Mouse (Mus musculus) hindbrain, embryonic 10.5 days (tissue): Measurements from ENCODE around the gene Gpr146. TPM values are rescaled to one million over a fixed set of nuclear protein-coding genes. Genes with fewer than 3 reads are reported as not detected.

Source experiments
- DNase-seq: peaks from one replicate; pipeline ENCODE4 v3.0.0-alpha.2; 2017; ENCODE audit warnings: low spot score
- H3K27ac ChIP-seq: fragments of 300-500 bp; sonication (generic); 2 replicates; pipeline ENCODE4 v1.5.1; 2016; ENCODE audit warnings: mild to moderate bottlenecking, moderate library complexity
- H3K27me3 ChIP-seq: fragments of 300-500 bp; sonication (generic); 2 replicates; pipeline ENCODE4 v1.6.1; 2016; ENCODE audit warnings: mild to moderate bottlenecking; ENCODE audit not compliant: poor library complexity, insufficient read depth, severe bottlenecking
- H3K36me3 ChIP-seq: fragments of 300-500 bp; sonication (generic); 2 replicates; pipeline ENCODE4 v1.6.1; 2016; ENCODE audit warnings: mild to moderate bottlenecking, moderate library complexity
- H3K4me1 ChIP-seq: fragments of 300-500 bp; sonication (generic); replicated peaks from 2 replicates; pipeline ENCODE4 v1.6.1; 2016; ENCODE audit warnings: mild to moderate bottlenecking
- H3K4me3 ChIP-seq: fragments of 300-500 bp; sonication (generic); 2 replicates; pipeline ENCODE4 v1.5.1; 2016; ENCODE audit warnings: mild to moderate bottlenecking, moderate library complexity
- H3K9me3 ChIP-seq: fragments of 300-500 bp; sonication (generic); 2 replicates; pipeline ENCODE4 v1.6.1; 2016; ENCODE audit warnings: mild to moderate bottlenecking, moderate library complexity
- WGBS: fragments of 180-500 bp; shearing (Covaris S2); methylation state at CpG from one replicate; pipeline ENCODE4 v1.1.7; 2016; 5-methylcytosine and 5-hydroxymethylcytosine counted together
- polyA plus RNA-seq: library from polyadenylated mRNA; unstranded; fragments of >200 nt; fragmentation: Nextera tagmentation; extraction: Ambion mirVana; gene quantifications from 2 replicates; pipeline ENCODE4 v1.2.1, GENCODE M21; 2016

Gpr146 gene
- polyA plus RNA-seq, 1 experiment from 2014 or later, result 2.8 TPM

GRCm38 (mm10) chr5:139432747-139433508 lies 55.4 kb downstream of the Gpr146 start:
- H3K4me3 ChIP-seq, result no peak overlapping the region
- WGBS, result 63% methylated on average over 7 of the region's 7 CpGs
- H3K36me3 ChIP-seq, result no peaks in the 10 kb centered on the region
- no peaks in the 10 kb centered on the region for H3K9me3 ChIP-seq
- no peak overlapping the region for H3K27ac ChIP-seq
- H3K4me1 ChIP-seq, result peaks cover 60% of the 10 kb centered on the region
- H3K27me3 ChIP-seq, result no peaks in the 10 kb centered on the region
- DNase-seq, result no peak

GRCm38 (mm10) chr5:139433842-139434568 lies 56.5 kb downstream of the Gpr146 start:
- DNase-seq, result no peak
- Histone ChIP-seq H3K9me3 (no peaks in the 10 kb centered on the region), H3K4me1 (peaks cover 64% of the 10 kb centered on the region), H3K4me3 (no peak overlapping the region), H3K36me3 (no peaks in the 10 kb centered on the region), H3K27me3 (no peaks in the 10 kb centered on the region), H3K27ac (no peak overlapping the region)
- WGBS, result 87% methylated on average over 9 of the region's 9 CpGs

- Histone ChIP-seq H3K27ac (peak overlapping the region; percentile 46; the same call in 1 of the 2 replicates), H3K27me3 (no peaks in the 10 kb centered on the region), H3K4me3 (no peak overlapping the region), H3K9me3 (no peaks in the 10 kb centered on the region), H3K36me3 (no peaks in the 10 kb centered on the region), H3K4me1 (peaks cover 56% of the 10 kb centered on the region)
- DNase-seq, result peak; percentile 44
- WGBS, result 45% methylated on average over 8 of the region's 8 CpGs
Measured at GRCm38 (mm10) chr5:139434940-139435339, 57.4 kb downstream of the Gpr146 start.

- Histone ChIP-seq H3K4me1 (peaks cover 43% of the 10 kb centered on the region), H3K27ac (no peak overlapping the region), H3K9me3 (no peaks in the 10 kb centered on the region), H3K27me3 (no peaks in the 10 kb centered on the region), H3K36me3 (no peaks in the 10 kb centered on the region), H3K4me3 (no peak overlapping the region)
- DNase-seq, result no peak
- WGBS, result 95% methylated on average over 4 of the region's 4 CpGs
Measured at GRCm38 (mm10) chr5:139437769-139438168, 60.3 kb downstream of the Gpr146 start.

GRCm38 (mm10) chr5:139438440-139438839 lies 60.9 kb downstream of the Gpr146 start:
- WGBS, result 90% methylated on average over 12 of the region's 12 CpGs

GRCm38 (mm10) chr5:139440451-139440850 lies 63.0 kb downstream of the Gpr146 start:
- Histone ChIP-seq H3K4me1 (peaks cover 27% of the 10 kb centered on the region), H3K36me3 (no peaks in the 10 kb centered on the region), H3K4me3 (no peak overlapping the region), H3K9me3 (no peaks in the 10 kb centered on the region), H3K27ac (no peak overlapping the region), H3K27me3 (no peaks in the 10 kb centered on the region)
- no peak for DNase-seq
- 93% methylated on average over 5 of the region's 5 CpGs for WGBS

More at GRCm38 (mm10) chr5:139438440-139438839, 60.9 kb downstream of the Gpr146 start:
- no peaks in the 10 kb centered on the region for H3K36me3 ChIP-seq
- no peak for DNase-seq
- no peaks in the 10 kb centered on the region for H3K9me3 ChIP-seq
- H3K4me1 ChIP-seq, result peaks cover 47% of the 10 kb centered on the region
- H3K27ac ChIP-seq, result peak overlapping the region; percentile 59
- no peak overlapping the region for H3K4me3 ChIP-seq
- no peaks in the 10 kb centered on the region for H3K27me3 ChIP-seq

- H3K27ac ChIP-seq, result 0 out of 2 replicates have a peak overlapping the region, but pooled peaks have one; percentile 3
- no peak overlapping the region for H3K4me3 ChIP-seq
- H3K27me3 ChIP-seq, result no peaks in the 10 kb centered on the region
- no peaks in the 10 kb centered on the region for H3K36me3 ChIP-seq
- no peaks in the 10 kb centered on the region for H3K9me3 ChIP-seq
- DNase-seq, result no peak
- 95% methylated on average over 11 of the region's 11 CpGs for WGBS
- peaks cover 26% of the 10 kb centered on the region for H3K4me1 ChIP-seq
Measured at GRCm38 (mm10) chr5:139440926-139441725, 63.6 kb downstream of the Gpr146 start.

GRCm38 (mm10) chr5:139441726-139442018 lies 64.2 kb downstream of the Gpr146 start:
- 91% methylated on average over 2 of the region's 2 CpGs for WGBS
- Histone ChIP-seq H3K9me3 (no peaks in the 10 kb centered on the region), H3K27ac (no peak overlapping the region), H3K27me3 (no peaks in the 10 kb centered on the region), H3K36me3 (no peaks in the 10 kb centered on the region), H3K4me1 (peaks cover 28% of the 10 kb centered on the region), H3K4me3 (no peak overlapping the region)
- no peak for DNase-seq

GRCm38 (mm10) chr5:139442428-139442827 lies 64.9 kb downstream of the Gpr146 start:
- peak overlapping the region; percentile 29; the same call in 1 of the 2 replicates for H3K27ac ChIP-seq
- H3K9me3 ChIP-seq, result no peaks in the 10 kb centered on the region
- H3K4me1 ChIP-seq, result peaks cover 28% of the 10 kb centered on the region
- H3K27me3 ChIP-seq, result no peaks in the 10 kb centered on the region
- no peak for DNase-seq
- no peaks in the 10 kb centered on the region for H3K36me3 ChIP-seq
- WGBS, result 70% methylated on average over 12 of the region's 12 CpGs
- H3K4me3 ChIP-seq, result no peak overlapping the region

- Histone ChIP-seq H3K4me3 (no peak overlapping the region), H3K27me3 (no peaks in the 10 kb centered on the region), H3K9me3 (no peaks in the 10 kb centered on the region), H3K36me3 (no peaks in the 10 kb centered on the region), H3K4me1 (peaks cover 28% of the 10 kb centered on the region), H3K27ac (0 out of 2 replicates have a peak overlapping the region, but pooled peaks have one; percentile 29)
- WGBS, result 74% methylated on average over 4 of the region's 4 CpGs
- DNase-seq, result no peak
Measured at GRCm38 (mm10) chr5:139442962-139443361, 65.5 kb downstream of the Gpr146 start.

- H3K4me1 ChIP-seq, result peaks cover 38% of the 10 kb centered on the region
- WGBS, result 89% methylated on average over 8 of the region's 8 CpGs
- no peaks in the 10 kb centered on the region for H3K27me3 ChIP-seq
- no peak for DNase-seq
- H3K4me3 ChIP-seq, result no peak overlapping the region
- H3K27ac ChIP-seq, result no peak overlapping the region
- H3K36me3 ChIP-seq, result 0 out of 2 replicates have a peak, but pooled peaks cover 3% of the 10 kb centered on the region
- no peaks in the 10 kb centered on the region for H3K9me3 ChIP-seq
Measured at GRCm38 (mm10) chr5:139445258-139445657, 67.8 kb downstream of the Gpr146 start.
